Mouse (Mus musculus) lung, postnatal 25 days (tissue): ENCODE measurements at regions not wholly inside any gene's neighbourhood (a gene's known extent, or its start where the extent isn't known, plus 50 kb on each side); places are given as distances from the start of the nearest gene placed in this dataset.
A peak's percentile ranks its signal among the peaks of the same experiment; 100 is the strongest.

ENCODE experiments used
- DNase-seq: peaks from one replicate; pipeline ENCODE4 v3.0.0; 2022; ENCODE audit warnings: low spot score

DNA sequence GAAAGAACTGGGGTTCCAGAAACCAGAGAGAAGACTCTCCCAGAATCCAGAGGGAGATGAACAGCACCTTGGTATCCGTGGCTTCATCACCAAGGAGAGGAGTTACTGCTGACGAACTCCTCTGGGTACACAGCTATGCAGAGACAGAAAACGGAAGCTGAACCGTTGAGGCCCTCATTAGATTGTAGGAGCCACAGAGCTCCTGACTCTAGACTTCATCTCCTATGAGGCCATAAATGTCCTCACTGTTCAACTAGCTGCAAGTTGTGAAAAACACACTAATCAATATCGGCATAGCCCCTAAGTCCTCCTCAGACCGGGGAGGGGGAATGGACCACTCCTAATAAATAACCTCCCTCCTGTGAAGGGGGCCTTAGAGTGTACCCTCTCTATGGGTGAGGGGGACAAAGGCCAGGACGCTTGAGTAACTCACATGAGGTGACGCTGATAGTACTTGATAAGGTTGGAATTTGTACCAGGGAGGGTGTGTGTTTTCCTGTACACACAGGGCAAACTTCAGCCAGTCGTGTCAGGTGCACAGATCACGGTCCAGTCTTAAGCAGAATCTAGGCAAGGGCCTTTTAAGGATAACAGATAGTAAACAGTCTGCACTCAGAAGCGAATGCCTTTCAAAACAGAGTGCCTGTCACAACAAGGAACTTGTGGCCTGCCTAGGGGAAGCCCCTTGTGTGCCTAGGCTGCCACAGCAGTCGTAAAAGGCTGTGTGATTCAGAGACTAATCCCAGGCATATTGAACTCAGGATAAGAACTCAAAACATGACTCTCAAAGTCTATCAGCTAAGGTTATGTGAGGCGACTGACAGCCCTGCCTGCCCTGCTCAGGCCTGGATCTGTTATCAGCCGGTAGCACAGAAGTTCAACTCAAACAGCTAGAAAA is 104.2 kb downstream of the Dyrk2 start:
- DNase-seq: peak; percentile 40

DNA sequence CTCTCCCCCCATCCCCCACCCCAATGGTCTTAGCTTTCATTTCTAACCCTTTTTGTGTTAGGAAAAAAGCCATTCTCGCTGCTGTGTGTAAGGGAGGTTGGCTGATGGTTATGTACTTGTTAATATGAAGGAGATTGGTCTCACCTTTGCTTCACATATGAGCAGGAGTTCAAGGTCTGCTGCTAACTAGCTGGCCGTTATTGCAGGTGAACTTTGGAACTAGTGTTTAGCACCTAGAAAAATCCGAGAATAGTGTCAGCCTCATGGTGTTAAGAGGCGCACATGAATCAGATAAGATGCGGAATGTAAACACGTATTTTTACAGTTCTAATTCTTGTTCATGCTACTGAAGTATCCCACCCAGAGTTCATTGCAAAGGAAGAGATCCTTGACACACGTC is 103.2 kb downstream of the Dyrk2 start:
- no peak for DNase-seq

DNA sequence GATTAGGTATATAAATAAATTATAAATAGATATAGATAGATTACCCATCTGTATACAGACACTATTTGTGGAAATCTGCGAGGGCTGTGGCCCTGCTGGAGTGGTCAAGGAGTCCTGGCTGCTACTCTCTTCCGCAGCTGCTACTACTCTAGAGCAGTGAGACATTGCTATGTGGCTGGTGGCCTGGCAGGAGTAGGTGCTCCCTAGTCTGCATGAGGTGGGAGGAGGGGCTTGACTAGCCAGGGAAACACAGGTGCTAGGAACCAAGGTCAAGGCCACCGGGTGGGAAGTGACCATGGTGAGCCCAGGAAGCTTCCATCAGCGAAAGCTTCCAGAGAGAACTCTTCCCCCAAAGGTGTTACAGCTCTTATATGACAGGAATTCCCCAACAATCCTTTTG is 100.3 kb downstream of the Dyrk2 start:
- no peak for DNase-seq

DNA sequence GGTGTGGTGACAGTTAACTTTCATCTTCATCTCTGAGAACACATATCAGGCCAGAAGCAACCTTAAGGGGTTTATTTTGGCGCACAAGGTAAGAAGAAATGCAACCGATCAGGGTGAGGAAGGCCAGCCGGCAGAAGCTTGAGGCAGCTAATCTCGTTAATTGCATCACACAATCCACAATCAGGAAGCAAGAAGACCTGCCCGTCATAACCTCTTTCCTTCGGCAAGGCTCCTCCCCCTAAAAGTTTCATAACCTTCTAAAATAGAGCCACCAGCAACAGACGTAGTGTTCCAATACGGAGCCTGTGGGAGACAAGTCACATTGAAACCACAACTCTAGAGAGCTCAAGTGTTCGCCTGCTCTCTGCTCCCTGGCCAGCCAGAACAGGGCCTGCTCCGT is 91.4 kb downstream of the Dyrk2 start:
- no peak for DNase-seq

DNA sequence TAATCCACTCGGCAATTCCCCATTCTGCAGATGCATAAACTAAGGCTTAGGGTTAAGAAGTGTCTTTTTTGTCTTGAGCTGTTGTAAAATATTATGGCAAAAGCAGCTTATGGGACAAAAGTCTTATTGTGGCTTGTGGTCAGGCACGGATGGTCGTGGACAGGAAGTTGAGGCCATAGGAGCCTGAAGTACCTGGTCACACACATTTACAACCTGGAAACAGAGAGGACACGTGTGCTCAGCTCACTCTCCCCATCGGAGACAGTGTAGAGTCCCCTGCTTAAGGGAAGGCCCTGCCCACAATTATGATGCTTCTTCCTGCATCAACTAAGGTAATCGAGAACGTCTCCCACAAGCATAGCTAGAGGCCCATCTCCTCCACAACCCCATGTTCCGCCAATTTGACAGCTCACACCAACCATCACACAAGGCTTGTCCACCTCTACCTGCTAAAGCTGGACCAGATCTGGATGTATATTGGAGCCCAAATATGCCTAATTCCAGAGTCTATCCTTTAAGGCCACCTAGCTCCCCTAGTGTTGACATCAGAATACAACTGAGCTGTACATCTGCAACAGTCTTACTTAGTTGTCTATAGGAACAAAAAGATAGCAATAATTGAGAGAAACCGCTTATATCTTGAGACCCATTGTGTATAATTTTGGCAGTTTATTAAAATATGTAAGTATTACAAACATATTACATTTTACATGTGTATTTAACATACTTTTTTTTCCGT is 89.0 kb downstream of the Dyrk2 start:
- no peak for DNase-seq

DNA sequence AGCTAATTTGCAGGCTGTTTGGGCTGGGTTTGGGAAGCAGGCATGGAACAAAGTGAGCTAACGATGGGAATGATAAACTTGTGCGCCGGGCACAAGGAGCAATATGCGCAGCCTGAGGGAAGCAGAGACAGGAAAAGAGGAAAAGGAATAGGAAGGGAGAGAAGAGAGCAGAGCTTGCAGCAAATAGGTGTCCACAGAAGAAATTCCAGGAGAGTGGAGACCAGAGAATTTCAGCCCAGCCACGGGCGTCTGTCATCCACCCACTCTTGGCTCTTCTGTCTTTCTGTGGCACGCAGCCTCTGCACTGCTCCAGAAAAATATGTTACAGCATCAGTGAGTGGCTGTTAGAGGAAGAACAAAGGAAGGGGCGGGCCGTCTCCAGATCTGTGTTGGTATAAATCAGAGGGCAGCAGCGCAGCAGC is 88.2 kb downstream of the Dyrk2 start:
- DNase-seq: no peak

DNA sequence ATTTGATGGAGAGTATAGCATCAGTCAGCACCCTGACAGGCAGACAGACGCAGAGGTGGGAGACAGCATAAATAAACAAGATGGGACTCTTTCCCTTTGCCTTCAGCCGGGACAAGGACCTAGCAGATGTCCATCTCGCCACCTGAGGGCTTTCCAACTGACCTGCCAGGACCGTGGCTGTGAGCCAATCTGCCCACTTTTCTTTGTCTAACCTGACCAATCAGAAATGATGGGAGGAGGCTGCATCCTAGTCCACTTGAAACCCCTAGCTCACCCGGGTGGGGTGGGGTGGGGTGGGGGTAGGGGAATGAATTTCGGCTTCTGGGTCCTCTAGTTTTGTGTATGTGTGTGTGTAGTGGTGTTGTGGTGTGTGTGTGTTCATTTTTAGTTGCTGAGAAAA is 87.4 kb downstream of the Dyrk2 start:
- no peak for DNase-seq

DNA sequence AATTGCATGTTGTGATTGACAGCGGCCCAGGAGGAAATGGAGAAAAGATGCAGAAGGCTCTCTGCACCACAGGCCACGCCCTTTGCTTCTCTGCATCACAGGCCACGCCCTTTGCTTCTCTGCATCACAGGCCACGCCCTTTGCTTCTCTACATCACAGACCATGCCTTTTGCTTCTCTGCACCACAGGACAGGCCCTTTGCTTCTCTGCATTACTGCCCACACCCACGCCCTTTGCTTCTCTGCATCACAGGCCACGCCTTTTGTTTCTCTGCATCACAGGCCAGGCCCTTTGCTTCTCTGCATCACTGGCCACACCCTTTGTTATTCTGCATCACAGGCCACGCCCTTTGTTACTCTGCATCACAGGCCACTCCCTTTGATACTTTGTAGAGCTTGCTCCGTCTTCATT is 82.7 kb downstream of the Dyrk2 start:
- no peak for DNase-seq

DNA sequence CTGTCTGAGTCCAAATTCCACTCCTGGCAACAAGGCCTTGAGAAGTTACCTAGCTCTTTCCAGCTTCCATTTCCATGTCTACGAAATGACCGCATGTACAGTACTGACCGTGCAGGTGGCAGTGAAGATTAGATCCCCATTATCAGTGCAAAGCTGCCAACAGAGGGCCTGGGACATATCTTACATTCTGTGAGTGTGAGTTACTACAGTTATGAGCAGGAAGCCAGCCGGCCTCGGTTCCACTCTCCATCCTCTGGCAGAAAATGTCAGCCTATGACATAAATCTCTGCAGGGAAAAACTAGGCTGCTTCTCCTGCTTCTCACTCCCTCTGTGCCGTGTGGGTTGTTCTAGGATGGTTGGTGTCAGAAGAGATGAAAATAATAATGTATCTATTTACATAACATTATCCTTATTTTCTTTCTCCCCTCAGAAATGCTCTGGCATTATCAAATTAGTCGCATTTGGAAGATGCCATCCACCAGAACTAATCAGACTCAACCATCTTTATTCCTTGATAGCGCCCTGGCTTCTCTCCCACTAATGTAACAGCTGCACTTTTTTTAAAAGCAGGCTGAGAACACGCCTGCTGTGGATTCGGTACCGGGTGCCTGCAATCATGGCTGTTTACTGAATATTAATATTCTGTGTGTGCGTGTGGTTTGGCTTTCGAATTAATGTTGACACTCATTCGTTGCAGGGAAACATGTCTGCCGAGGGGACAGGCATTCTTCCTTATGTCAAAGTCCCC is 77.5 kb downstream of the Dyrk2 start:
- no peak for DNase-seq

DNA sequence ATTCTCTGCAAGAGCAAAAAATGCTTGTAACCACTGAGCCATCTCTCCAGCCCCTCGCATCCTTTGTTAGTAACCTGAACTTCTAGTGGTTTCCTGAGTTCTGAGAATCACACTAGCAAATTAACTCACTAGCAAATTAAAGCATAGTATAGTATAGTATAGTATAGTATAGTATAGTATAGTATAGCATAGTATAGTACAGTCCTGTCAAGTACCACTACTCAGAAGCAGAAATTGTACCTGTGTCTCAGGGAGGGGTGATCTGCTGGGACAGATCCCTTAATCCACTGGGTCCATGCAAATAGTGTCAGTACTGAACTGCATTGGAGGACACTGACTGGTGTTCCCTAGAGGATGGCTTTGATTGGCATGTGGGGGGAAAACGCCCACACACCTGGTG is 76.2 kb downstream of the Dyrk2 start:
- no peak for DNase-seq

DNA sequence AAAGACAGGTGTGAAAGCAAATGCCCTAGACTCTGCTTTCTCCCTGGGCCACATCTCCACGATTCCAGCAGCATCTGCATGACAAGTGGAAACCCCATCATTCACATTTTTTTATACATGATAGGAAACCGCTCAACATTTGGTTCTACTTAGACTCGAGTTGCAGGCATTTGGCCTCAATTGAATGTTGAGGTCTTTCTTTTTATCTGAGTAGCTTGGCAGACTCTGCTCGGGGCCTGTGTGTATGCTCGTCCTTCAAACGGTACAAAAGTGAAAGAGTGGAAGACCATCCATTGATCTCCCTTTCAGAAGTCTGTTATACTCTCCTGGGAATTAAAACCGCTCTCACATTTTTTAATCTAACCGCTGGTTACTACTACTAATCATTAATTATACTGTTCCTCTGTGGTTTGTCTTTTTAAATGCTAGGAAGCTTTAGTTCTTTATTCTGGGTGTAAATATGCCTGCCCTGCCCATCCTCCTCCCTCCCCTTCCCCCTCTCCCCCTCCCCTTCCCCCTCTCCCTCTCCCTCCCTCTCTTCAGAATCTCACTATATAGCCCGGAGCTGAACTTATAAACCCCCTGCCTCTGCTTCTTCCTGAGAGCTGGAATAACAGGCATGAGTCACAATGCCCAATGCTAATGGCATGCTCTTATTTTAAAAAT is 75.5 kb downstream of the Dyrk2 start:
- DNase-seq: no peak

DNA sequence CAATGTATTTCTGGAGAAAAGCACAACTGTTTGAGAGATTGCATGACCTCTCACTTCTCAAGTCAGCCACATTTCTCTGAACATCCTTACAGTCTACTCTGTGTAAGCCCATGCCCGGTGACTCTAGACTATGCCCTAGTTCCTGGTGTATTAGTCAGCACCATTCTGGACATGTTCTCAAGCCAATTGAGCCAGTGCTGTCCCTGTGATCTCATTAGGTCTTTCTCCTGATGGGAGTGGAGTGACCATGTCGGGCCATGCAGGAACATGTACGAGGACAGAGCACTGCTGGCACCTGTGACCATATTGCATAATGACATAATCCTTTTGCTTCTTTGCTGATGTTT is 75.0 kb downstream of the Dyrk2 start:
- no peak for DNase-seq

DNA sequence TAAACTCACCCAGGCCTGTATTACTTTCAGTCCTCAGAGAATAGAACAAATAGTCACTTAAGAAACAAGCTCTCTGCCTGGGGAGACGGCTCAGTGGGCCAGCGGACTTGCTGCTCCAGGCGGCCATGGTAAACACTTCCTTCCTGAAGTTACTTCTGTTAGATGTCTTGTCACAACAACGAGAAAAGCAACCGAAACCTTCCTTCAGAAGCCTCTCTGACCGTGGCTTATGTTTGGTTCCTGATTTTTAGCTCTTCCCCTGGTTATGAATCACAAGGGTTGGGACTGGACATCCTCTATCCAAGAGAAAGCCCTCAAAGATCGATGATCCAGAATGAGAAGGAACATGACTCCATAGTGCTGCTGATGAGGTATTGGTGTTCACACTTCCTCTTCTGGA is 73.5 kb downstream of the Dyrk2 start:
- DNase-seq: peak; percentile 14

DNA sequence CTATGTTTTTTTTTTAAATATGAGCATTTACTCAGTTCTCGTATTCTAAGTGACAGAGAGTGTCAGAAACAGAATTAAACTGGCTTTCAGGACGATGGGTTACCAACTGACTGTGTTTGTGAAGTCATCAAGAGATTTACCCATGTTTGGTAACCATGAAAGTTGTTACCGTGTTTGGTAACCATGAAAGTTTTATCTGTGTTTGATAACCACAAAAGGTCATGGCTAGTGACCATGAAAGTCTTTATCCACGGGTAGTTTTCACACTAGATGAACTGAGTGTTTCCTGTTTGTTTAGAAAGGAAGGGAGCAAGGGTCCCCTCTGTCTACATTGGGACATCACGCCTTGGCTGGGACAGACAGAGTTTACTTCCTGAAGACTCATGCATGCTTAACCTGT is 72.8 kb downstream of the Dyrk2 start:
- no peak for DNase-seq

DNA sequence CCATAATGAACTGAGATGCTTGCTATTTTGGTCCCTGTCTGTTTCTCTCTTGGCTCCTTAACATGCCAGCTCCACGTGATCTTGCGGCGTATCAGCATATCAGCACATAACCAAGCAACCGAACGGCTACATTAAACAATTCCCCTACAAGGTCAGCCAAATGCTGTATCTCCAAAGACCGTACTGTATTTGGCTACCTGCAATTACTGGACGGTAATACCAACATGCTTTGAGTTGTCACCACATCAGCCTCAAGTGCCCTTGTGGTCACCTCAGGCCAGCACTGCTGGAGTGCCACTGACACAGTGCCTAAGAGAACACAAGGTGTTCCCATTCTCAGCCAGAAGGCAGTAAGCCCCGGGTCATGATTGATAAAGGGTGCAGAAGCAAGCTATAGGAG is 70.2 kb downstream of the Dyrk2 start:
- DNase-seq: no peak

DNA sequence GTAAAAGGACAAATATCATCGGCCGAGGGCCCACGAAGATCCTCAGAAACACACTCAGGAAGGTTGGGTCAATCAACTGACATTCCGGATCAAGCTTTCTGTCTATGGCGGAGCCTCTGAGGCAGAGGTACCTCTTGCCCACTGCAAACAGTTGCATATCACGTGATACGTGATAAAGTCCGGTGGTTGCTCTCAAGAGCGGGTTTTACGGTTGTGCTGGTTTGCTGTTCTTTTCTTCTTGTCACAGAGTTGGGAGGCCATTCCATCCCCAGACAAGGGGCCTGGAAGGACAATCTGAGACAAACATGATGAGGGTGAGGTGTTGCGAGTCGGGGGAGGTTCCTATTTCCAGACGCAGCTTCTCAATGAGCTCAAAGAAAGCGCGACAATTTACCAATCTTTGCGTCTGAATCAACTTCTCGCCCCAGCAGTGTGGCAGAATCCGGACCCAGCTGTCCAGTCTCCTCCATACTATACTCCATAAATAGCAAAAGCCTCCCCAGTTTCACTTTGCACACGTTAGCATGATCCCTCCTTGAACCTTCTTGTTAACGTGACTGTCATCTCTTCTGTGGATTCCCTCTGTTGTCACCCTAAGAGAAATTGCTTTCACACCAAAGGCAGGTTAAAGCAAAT is 66.0 kb downstream of the Dyrk2 start:
- no peak for DNase-seq

DNA sequence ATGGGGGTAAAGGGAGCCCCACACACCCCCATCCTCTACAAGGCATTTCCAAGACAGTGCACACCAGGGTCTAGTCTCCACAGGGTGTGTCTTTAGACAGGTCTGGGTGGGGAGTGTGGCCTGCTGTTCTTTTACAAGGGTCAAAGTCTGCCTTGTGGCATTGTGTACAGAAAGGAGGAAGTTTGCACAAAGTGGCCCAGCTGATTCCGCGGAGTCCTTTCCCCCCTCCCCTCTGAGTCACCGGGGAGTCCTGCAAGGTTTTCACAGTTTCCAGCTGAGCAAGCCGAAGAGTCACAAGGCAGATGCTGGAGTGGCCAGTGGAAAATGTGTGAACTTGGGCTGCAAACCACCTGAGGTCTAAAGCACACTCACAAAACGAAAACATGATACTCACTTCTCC is 65.4 kb downstream of the Dyrk2 start:
- DNase-seq: peak; percentile 41
